Mouse (Mus musculus) frontal cortex, adult (tissue): ENCODE data around the gene Clrn3.

Experiments
- ATAC-seq: cut with Nextera tagmentation; 2 replicates; pipeline ENCODE4 v1.9.2; 2017; ENCODE audit warnings: mild to moderate bottlenecking, moderate library complexity, mixed read lengths; ENCODE audit not compliant: low TSS enrichment

Gene Clrn3

DNA sequence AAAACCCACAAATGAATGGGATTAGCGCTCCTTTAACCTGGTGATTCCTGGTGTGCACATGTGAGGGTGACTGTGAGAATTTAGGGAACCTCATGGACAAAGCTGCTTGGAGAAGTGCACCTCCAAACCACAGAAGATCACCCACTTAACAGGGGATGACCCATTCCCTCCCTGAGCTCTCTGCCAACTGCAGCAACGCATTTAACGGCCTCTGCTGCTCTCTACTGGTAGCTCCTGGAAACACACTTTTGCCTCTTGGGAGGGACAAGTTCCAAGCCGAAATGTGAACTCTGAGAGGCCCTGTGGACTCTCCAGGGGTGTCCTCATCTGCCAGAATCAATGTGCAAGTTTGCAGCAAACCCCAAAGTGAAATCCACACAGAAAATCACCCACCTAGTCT is 41.0 kb downstream of the Clrn3 start:
- 0 out of 2 replicates have a peak, but pooled peaks have one; percentile 47 for ATAC-seq

DNA sequence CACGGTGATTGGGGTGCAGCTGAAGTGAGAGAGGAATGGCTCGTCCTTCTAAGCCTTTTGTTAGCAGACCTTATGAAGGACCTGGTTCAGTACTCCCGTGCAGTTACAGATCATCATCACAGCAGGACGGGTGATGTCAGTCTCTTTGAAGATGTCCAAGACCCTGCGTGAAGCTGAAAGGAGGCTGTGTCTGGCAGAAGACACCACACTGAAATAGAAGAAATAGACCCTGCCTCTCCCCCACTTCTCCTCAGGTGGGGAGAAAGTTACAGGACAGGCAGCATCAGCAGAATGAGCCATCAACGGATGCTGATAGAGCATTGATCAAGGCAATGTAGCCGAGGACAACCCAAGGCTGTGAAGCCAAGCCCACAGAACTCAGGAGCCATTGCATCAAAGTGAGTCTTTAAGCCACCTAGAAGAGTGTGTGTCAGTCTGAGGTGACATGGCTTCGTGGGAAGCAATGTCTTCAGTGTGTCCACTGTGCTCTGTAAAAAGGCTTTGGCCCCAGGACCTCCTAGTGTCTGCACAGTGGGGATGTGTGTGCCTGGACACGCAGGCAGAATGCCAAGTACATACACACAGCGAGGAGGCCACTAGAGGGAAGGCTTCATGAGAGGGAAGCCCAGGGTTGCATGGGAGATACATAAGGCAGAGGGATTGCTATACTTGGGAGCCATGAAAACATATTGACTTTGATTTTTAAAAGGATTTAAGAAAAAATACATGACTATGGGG is 41.6 kb downstream of the Clrn3 start:
- no peak for ATAC-seq

DNA sequence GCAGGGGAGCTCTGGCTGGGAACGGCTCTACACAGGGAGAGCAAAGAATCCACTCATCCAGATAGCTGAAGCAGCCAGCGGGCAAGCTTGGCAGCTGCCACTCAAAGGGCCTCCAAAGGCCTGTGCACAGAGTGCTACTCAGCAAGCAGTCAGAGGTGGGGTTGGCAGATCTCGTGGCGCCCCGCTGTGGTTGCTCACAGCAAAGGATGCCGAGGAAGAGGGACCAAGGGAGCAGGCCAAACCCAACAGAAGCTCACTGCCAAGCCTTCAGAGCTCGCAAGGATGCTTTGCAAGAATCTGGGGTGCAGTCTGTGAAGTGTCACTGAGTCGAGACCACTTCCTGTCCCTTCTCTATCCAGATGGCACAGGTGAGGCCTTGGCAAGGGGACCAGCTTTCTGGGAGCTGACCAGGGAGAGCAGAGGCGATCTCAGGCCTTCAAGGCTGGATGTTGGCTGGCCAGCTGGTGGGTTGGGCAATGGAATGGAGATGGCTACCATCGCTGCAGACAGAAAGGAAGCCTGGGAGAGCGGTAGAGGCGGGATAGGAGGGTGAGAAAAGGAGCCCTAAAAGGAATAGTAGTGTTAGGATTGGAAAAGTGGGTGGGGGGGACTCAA is 42.6 kb downstream of the Clrn3 start:
- ATAC-seq = peak; percentile 55

DNA sequence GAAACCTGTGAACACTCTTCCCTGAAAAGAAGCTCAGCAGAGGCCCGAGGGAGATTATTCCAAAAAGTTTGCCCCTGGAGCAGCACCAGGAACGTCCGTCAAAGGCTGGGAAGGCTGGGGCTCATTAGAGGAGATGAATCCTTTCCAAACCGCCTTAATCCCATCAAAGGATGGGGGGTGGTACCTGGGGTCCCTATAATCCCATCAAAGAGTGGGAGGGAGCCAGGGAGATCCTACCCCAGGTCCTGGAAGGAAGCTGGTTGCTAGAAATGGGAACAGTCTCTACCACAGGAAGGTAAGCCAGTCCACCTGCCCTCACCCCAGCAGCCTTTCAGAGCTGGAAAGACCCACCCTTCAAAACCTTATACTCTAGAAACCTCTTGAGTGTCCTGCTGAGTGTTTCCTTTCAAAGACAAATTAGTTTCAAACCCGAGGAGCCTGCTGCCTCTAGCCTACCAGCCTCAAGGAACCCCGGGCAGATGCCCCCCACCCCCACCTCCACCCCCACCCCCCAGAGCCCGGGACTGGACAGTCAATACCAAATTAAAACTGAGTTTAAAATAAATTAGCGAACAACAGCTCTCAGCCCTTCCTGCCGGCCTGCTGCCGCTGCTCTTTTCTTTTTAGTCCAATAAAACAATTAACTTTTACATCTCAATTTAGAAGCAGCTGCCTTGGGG is 43.2 kb downstream of the Clrn3 start:
- ATAC-seq = no peak

DNA sequence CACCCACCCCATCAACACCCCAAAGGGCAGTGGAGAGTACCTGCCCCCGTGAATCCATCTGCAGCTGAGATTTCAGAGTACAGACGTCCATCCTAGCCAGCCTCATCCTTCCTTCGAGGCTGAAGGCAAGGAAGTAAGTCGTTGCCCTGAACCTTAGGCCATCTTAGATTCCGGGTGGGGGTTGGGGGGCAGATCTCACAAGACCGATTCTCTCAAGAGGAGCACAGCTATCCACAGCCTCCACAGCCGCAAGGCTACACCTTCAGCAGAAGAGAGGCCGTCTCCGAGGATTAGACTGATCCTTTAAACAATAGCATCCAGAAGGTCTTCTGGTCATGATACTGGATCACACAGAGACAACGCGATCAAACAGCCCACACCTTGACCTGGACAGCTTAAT is 44.1 kb downstream of the Clrn3 start:
- ATAC-seq = no peak

DNA sequence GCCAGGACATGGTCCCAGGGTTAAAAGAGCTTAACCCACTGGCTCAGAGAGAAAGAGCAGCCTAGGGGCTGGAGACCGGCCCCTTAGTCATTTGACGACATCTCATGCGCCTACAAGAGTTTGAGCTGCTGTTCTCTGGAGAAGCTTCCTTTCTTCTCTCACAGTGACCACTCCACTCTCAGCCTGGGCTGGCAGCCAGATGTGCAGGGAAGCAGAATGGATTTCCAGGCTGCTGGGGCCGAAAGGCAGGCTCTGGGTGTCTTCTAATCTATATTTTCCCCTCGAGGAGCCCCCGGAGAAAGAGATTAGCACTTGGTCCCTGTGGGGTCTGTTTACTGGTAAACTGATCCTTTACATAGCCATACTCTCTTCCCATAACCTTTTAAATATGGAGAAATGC is 44.7 kb downstream of the Clrn3 start:
- ATAC-seq = no peak

DNA sequence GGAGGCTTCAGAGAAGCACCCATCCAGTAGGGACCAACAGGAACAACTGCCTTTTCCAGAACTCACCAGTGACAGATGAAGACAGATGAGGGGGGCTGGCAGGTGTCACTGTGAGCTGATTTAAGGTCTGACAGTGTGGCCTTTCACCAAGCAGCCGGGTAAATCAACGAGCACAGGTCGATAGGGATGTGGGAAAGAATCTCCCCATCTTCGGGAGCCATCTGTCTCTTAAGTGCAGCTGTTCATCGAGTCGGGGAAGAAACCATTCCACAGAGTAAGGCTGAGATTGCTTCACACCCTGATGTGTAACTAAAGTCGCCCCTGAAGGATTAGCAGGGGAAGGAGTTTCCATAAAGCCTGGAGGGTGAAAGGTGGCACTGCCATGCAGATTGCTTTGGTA is 47.3 kb downstream of the Clrn3 start:
- ATAC-seq = no peak

DNA sequence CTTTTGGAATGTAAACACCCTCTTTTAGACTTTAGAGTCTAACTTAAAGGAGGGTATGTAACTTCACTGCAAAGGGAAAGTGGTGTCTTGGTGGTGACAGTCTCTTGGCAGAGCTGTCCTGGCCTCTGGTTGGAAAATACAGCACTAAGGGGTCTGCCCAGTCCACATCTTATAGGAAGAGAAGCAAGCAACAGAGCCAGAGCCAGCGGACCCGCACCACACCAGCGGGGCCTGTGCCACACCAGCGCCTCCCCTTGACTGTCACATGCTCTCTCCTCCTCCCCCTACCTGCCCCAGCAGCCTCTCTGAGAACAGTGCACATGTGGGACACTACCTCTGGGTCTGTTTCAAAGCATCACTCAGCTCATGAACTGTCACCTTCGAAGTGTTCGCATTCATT is 48.5 kb downstream of the Clrn3 start:
- no peak for ATAC-seq

DNA sequence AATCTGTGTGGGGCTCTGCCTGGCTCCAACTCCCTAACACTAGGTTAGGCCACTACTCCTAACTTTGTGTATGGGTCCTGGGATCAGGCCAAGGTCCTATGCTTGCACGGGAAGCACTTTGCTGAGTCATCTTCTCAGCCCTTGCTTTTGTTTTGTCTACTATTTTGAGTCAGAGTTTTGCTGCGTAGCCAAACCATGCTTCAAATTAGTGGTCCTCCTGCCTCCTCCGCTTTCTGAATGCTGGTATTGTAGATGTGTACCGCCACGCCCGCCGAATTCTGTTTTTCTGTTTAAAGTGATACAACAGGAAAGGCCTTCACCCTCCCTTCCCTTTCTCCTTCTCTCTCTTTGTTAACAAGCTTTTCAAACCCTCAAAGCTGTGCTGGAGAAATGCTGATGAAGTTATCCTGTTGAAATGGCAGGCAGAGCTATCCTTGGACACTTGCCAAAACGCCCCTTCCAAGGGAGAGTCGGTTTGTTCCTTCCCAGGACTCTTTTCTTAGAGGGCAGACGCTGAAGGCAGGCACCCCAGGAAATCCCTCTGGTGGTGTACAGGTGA is 49.1 kb downstream of the Clrn3 start:
- ATAC-seq = no peak

DNA sequence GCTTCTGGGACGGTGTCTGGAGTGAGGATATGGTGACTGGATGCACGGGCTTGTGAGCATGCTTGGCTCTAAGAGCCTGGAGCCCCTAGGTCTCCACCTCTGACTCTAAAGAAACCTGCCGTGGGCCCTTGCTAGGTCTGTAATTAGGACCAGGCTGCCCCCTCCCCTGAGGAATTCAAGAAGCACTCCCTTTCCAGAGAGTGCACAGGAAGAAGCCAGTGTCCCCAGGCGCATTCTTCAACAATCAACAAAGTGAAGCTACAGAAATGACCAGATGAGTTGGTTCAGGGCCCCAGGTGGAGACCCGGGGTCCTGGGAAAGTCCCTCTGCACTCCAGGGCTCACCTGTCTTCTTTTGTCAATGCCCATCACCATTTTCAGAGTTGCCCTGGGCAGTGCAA is 51.2 kb downstream of the Clrn3 start:
- no peak for ATAC-seq

DNA sequence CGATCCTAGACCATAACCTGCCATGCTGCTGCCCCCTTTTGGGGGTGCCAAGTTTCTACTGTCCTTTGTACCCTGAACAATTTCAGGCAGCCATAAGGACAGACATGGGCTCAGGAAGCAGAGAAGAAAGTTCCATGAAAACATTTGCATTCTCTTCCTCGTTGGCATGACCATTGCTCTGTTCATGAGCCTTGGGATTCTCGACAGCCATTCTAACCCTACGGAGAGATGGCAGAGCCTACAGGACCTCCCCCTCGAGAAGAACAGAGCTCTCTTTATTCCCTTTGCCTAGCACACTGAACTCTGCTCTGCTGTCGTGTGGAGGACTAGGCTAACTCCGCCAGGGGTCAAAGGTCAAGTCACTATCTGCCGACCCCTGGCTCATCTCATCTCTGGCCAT is 52.5 kb downstream of the Clrn3 start:
- no peak for ATAC-seq

DNA sequence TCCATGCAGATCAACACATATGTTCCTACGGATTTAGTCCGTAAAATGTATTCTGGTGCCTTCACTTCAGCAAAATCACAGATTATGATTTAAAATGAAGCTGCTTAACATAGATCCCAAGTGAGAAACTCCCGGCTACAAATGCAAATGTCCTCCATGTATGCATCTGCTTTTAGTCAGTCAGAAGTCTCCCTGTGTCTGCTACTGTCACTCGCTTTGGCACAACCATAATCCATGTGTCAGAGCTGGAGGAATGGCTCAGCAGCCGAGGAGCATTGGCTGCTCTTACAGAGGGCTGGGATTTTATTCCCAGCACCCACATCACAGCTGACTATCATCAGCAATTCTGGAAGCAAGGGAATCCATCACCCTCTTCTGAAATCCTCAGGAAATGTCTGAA is 58.1 kb downstream of the Clrn3 start:
- peak; percentile 72 for ATAC-seq

DNA sequence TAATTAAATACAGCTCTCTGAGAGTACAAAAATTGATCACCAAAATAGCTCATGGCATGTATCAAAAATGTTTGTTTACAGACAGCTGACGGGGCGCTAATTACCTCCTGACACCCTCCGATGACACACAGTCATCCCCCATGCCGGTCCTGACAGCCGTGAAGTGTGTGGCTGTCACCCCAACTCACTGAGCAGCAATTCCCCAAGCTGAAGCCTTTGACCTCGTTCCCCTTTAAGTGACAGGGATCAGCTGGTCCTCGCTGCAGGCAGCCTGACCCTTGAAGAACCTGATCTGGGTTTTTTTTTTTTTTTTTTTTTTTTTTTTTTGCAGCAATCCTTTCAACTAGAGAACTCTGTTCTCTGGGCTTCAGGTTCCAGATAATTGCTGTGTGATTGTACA is 59.8 kb downstream of the Clrn3 start:
- no peak for ATAC-seq

DNA sequence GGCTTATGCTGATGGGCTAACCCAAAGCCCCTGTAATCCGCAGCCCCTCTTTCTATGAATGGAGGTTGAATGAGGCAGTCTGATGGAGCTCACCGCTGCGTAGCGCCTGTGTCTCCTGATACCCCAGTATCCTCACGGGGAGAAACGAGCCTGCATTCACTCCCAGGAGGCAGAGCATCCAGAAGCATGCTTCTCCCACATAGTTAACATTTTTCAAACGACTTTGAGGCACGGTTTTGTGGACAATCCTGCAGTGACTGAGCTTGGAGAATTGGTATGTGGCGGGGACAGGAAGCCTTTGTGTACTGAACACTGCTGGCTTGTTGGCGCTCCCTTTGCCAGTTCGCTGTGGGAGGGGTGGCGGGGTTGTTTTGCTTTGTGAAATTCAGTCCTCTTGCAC is 63.2 kb downstream of the Clrn3 start:
- peak; percentile 52 for ATAC-seq

DNA sequence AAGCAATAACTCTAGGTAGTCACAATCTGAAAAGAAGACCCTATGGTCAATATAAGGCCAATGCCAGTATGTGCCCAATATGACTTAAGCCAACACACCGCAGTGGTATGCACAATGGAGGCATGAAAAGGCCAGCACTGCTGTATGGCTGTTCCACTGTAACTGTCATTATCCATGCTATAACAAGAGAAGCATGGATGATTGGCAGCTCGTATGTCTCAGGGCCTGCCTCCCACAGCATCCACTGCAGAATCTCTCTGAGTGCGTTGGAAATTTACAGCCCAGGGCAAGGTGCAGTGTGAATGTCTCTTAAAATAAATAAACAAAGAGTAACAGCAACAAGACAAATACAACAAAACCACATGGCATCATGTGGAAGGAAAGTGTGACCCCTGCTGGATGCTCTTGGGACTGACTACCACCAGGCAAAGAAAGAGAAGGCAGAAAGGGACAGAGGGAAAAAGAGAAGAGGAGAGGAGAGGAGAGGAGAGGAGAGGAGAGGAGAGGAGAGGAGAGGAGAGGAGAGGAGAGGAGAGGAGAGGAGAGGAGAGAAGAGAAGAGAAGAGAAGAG is 63.7 kb downstream of the Clrn3 start:
- ATAC-seq = peak; percentile 47; the same call in 1 of the 2 replicates
